Mouse (Mus musculus) left cerebral cortex, postnatal 14 days (tissue): ENCODE data around the gene Mthfd1l. TPM values are rescaled to one million over a fixed set of nuclear protein-coding genes. Genes with fewer than 3 reads are reported as not detected.

Experiments
- DNase-seq, 2 experiments: peaks; one replicate each; pipeline ENCODE4 v3.0.0; 2021 to 2022; ENCODE audit warnings: low spot score in 2 of 2, mixed read lengths in 1 of 2
- intact Hi-C: fragments of 180-260 bp; cut with DNase I; formaldehyde crosslinking; loops from one replicate; pipeline ENCODE4 v1.15.1; 2025
- total RNA-seq, 2 experiments: library from RNA; stranded (reverse); gene quantifications; 2 replicates each; pipeline ENCODE4 v1.2.3; 2021

The Mthfd1l gene
- total RNA-seq, 2 experiments from 2014 or later, result 14.7 to 18.1 TPM

DNA sequence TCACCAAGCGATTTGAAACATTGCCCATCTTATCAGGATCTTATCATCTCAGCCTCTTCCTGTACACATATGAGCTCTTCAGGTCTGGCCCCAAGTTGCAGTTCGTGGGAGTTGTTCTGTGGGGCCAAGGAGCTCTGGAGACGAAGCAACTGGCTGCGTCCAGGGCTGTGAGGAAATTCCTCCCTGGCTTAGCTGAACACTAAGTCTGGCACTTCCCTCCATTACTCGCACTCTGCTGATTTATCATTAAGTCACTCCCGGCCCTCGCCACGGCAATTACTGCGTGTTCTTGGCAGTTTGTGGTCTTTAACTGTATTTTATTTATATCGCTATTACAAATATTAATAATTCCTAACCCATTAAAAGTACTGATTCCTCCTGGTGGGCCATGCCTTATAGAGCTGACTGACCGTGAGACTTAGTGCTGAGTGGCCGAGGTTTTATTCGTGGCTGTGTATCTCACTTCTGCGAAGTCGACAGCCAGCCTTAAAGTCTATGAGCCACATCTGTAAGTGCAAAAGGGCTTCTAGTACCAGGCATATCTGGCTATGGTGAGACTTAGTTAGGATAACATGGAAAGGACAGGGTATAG, 56.0 kb downstream of the Mthfd1l start:
- intact Hi-C loops, result no loop called here
- DNase-seq, result no peak

GRCm38 (mm10) chr10:4033761-4034160, 60.8 kb downstream of the Mthfd1l start:
- intact Hi-C loops, result no loop called here
- no peak for DNase-seq

GRCm38 (mm10) chr10:4036476-4036875, 63.6 kb downstream of the Mthfd1l start:
- no peak for DNase-seq
- intact Hi-C loops, result no loop called here

GRCm38 (mm10) chr10:4037066-4037465, 64.1 kb downstream of the Mthfd1l start:
- intact Hi-C loops, result no loop called here
- DNase-seq, result peak in 1 of 2 experiments; percentile 21

DNA sequence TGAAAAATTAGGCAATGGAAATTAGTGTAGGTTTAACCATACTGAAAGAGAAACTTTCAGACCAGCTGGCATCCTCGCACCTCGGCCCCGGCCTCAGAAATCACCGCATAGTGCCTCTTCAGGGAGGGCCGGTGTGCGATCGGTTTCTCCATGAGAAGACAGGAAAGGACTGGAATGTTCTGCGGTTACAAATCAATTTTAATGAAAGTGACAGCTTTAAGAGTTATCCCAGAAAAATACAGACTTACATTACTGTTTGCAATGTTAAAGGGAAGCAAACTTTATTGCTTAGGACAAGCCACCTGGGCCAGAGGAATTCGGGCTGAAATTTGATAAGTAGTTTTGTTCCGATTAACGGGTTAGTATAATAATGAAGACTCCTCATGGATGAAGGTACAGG, 65.7 kb downstream of the Mthfd1l start:
- no peak for DNase-seq
- intact Hi-C loops, result no loop called here

- intact Hi-C loops, result loop anchor here (2.0 kb wide), 1 partner anchor 291 kb away; no protein-coding TSS in a partner anchor
- peak; percentile 37 to 50 for DNase-seq
Observed at GRCm38 (mm10) chr10:4041691-4042090, 68.8 kb downstream of the Mthfd1l start.

- intact Hi-C loops, result no loop called here
Observed at GRCm38 (mm10) chr10:4044421-4044820, 71.5 kb downstream of the Mthfd1l start.

GRCm38 (mm10) chr10:4046496-4046895, 73.6 kb downstream of the Mthfd1l start:
- intact Hi-C loops, result no loop called here
- DNase-seq, result no peak

More at GRCm38 (mm10) chr10:4044421-4044820, 71.5 kb downstream of the Mthfd1l start:
- no peak for DNase-seq

DNA sequence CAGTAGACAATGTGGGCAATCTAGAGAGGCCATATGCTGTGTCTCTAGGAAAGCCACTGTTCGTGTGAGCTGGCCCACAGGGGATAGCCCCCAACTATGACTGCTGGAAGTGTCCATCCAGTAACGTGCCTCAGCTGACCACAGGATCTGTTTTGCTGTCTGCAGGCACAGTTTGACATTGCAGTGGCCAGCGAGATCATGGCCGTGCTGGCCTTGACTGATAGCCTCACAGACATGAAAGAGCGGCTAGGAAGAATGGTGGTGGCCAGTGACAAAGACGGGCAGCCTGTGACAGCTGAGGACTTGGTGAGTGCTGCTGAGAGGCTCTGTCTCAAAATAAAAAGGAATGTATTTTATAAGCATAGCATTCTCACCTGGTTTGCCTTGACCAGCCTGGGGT, 74.7 kb downstream of the Mthfd1l start:
- intact Hi-C loops, result no loop called here
- no peak for DNase-seq

- intact Hi-C loops, result no loop called here
Observed at GRCm38 (mm10) chr10:4050236-4050635, 77.3 kb downstream of the Mthfd1l start.

DNA sequence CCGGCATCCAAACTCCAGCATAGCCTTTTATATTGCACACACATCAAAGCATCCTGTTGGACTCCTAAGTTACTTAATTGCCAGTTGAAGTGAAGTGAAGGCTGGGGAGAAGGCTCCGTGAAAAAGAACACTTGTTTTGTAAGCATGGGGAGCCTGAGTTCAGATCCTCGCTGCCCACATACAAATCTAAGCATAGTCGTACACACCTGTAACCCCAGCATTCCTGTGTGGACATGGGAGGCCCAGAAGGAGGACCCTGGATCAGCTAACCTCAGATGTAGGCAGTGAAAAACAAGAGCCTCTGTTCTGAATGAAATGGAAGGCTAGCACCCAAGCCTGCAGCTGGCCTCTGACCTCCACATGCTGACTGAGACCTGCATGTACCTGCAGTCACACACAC, 79.8 kb downstream of the Mthfd1l start:
- DNase-seq, result no peak
- intact Hi-C loops, result no loop called here

More at GRCm38 (mm10) chr10:4050236-4050635, 77.3 kb downstream of the Mthfd1l start:
- DNase-seq, result no peak

GRCm38 (mm10) chr10:4053278-4054061, 80.6 kb downstream of the Mthfd1l start:
- intact Hi-C loops, result no loop called here
- no peak for DNase-seq

GRCm38 (mm10) chr10:4054589-4054988, 81.7 kb downstream of the Mthfd1l start:
- intact Hi-C loops, result no loop called here
- no peak for DNase-seq

DNA sequence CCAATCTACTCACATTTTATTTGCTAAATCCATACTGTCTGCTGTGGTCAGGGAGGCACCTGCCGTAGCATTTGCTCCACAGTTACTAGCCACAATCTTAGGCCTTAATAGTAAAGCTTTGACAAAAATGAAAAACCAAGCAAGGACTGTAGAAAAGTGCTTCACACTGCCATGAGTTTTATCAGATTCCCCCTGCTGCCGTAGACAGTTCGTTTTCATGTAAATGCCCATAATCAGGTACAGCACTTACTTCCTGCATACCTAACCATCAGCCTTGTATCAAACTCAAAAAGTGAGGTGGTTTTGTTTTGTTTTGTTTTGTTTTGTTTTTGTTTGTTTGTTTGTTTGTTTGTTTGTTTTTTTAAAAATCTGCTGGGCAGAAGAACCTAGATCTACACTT, 84.5 kb downstream of the Mthfd1l start:
- intact Hi-C loops, result no loop called here
- DNase-seq, result no peak

- DNase-seq, result no peak
- intact Hi-C loops, result no loop called here
Observed at GRCm38 (mm10) chr10:4057832-4058231, 84.9 kb downstream of the Mthfd1l start.

GRCm38 (mm10) chr10:4061071-4061987, 88.4 kb downstream of the Mthfd1l start:
- intact Hi-C loops, result no loop called here
- DNase-seq, result no peak

- DNase-seq, result no peak
- intact Hi-C loops, result no loop called here
Observed at GRCm38 (mm10) chr10:4063537-4063936, 90.6 kb downstream of the Mthfd1l start.

DNA sequence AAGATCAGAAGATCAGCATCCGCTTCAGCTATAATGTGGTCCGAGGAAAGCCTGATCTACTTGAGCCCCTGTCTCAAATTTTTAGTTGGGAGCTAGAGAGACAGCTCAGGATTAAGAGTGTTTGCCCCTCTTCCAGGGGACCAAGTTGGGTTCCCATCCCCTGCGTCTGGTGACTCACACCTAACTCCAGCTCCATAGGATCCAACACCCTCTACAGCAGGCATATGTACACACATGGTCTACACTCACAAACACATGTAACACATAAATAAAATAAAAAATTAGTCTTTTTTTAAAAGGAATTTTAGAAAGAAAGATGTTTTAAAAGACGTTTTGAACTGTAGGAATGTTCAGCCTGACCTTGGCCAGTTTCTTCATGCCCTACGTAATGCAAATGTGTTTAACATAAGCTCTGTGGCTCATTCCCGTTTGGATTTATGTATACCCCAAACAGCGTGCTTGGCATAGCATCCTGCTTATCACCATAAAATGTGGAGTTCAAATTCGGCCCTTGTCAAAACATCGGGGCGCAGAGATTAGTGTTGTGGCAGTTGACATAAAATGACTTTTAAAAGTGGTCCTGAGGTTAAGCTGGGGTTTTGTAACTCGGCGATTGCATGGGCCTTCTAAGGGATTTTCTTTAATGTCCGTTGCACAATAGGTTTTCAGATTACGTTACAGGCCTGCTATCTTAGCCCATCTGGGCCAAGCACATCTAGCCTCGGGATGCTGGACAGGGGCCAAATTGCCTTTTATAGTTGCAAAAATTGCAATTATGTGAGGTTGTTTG, 92.6 kb downstream of the Mthfd1l start:
- no peak for DNase-seq
- intact Hi-C loops, result no loop called here

DNA sequence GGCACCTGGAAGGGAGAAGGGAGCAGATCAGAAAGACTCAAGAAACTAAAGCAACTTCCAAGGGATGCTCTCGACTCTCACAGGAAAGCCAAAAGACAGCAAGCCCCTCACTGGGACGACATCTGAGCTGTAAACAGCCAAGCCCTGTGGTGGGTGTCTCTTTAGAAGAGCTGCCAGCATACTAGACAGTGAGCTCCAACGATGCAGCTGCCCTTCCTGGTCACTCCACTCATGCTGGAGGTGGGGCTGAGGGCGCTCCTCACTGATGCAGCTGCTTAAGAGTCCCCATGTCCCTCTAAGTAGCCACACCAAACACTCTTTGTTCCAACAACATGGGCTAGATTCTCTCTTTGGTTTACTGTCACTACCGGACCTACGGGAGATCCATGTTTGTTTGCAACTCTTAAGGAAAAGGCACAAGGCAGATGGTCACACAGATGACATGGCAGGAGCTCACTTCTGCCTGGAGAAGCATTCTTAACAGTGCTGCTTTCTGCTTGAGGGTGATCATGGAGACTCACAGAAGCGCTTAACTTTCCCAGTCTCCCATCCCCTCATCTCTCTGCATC, 96.4 kb downstream of the Mthfd1l start:
- no peak for DNase-seq
- intact Hi-C loops, result no loop called here
